Mouse (Mus musculus) E14TG2a.4 (cell line): Measurements from ENCODE around the gene Boll.

ENCODE experiments used
- CTCF ChIP-seq: conservative IDR thresholded peaks from 2 replicates; pipeline ENCODE4 v1.5.1; 2014; ENCODE audit warnings: low read length
- NANOG ChIP-seq: IDR thresholded peaks from 2 replicates; pipeline ENCODE4 v1.6.1; 2014; ENCODE audit warnings: borderline replicate concordance, low read length, mixed read lengths
- POU5F1 ChIP-seq: IDR thresholded peaks from 2 replicates; pipeline ENCODE4 v1.6.1; 2014; ENCODE audit warnings: low read length, borderline replicate concordance

DNA sequence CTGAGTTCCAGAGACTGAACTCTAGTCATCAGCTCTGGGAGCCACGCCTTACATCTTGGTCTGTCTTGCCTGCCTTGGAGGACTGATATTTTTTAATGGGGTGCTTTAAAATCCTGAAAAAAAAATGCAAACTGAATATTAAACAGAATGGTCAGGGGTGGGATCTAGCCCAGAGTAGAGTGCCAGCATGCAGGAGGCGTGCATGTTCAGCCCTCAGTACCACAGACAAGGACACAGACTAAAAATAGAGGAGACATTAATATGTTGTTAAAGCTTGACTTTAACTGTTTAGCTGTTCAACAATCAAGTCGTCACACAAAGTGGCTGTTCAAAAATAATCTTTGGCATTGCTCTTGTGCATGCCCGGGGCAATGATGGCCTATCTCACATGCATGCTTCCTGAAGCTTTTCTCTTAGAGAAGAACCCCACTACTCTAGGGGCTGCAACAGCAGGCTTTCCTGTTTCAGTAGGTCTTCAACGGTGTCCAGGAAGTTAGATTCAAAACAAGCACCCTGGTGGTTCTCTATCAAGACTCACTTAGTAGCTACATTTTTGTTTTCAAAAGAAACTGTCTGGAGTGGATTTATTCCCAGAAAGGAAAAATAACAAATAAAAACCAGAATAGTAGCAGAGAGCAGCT is 154.6 kb downstream of the Boll start:
- no peak for TF ChIP-seq CTCF
- TF ChIP-seq POU5F1, result no peak
- TF ChIP-seq NANOG, result no peak
